Mouse (Mus musculus) ES-E14 (cell line): ENCODE measurements around the gene Ephx3. TPM values are rescaled to one million over a fixed set of nuclear protein-coding genes. Genes with fewer than 3 reads are reported as not detected.

ENCODE experiments used
- DNase-seq: peaks from one replicate; pipeline ENCODE4 v3.0.0-alpha.2; 2013; ENCODE audit warnings: low read depth, low spot score
- H3K27ac ChIP-seq: 2 replicates; pipeline ENCODE4 v1.5.1; 2012; ENCODE audit warnings: low read depth, mild to moderate bottlenecking, low read length, moderate library complexity, mixed read lengths; ENCODE audit not compliant: poor library complexity, insufficient read depth, severe bottlenecking
- H3K36me3 ChIP-seq: 2 replicates; pipeline ENCODE4 v1.6.1; 2012; ENCODE audit warnings: mild to moderate bottlenecking, low read length, moderate library complexity, mixed read lengths; ENCODE audit not compliant: control insufficient read depth, poor library complexity, insufficient read depth, severe bottlenecking
- H3K4me1 ChIP-seq, 2 experiments: fragments of 150-350 bp in 1 of 2; sonication (generic) in 1 of 2; 2 replicates each; pipeline ENCODE4 v1.6.1; 2012; ENCODE audit warnings: low read length in 2 of 2, mild to moderate bottlenecking in 1 of 2, mixed read lengths in 1 of 2; ENCODE audit not compliant: control insufficient read depth in 2 of 2, insufficient read depth in 2 of 2, poor library complexity in 1 of 2
- H3K4me3 ChIP-seq, 2 experiments: fragments of 150-350 bp in 1 of 2; sonication (generic) in 1 of 2; 2 replicates each; pipeline ENCODE4 v1.5.1; 2012; ENCODE audit warnings: low read length in 2 of 2, low read depth in 1 of 2, mild to moderate bottlenecking in 1 of 2, mixed read lengths in 1 of 2; ENCODE audit not compliant: insufficient read depth in 1 of 2, poor library complexity in 1 of 2, severe bottlenecking in 1 of 2
- H3K9ac ChIP-seq: 2 replicates; pipeline ENCODE4 v1.6.1; 2012; ENCODE audit warnings: low read depth, mild to moderate bottlenecking, low read length, mixed read lengths; ENCODE audit not compliant: poor library complexity, insufficient read depth, severe bottlenecking
- H3K9me3 ChIP-seq: fragments of 150-350 bp; sonication (generic); 2 replicates; pipeline ENCODE4 v1.6.1; 2012; ENCODE audit warnings: low read depth, mild to moderate bottlenecking, low read length; ENCODE audit not compliant: control insufficient read depth, insufficient read depth
- HCFC1 ChIP-seq: IDR thresholded peaks from 2 replicates; pipeline ENCODE4 v1.6.1; 2012; ENCODE audit warnings: low read length, inconsistent platforms, borderline replicate concordance; ENCODE audit not compliant: insufficient read depth
- MAFK ChIP-seq: IDR thresholded peaks from 2 replicates; pipeline ENCODE4 v1.6.1; 2014; ENCODE audit warnings: mild to moderate bottlenecking, low read depth, low read length, inconsistent platforms; ENCODE audit not compliant: insufficient read depth
- ZC3H11A ChIP-seq: IDR thresholded peaks from 2 replicates; pipeline ENCODE4 v1.6.1; 2012; ENCODE audit warnings: low read depth, mild to moderate bottlenecking, inconsistent platforms, low read length, borderline replicate concordance
- in situ Hi-C, 2 experiments: fragments of 600-800 bp; cut with MboI; formaldehyde crosslinking; loops; one replicate each; pipeline ENCODE4 v1.15.1; 2025; ENCODE audit warnings: low sequenced_read_pairs in 2 of 2, inconsistent platforms in 1 of 2; ENCODE audit not compliant: unreplicated experiment in 2 of 2
- total RNA-seq: library from RNA; depleted of rRNA; stranded (reverse); fragments of 300-350 nt; gene quantifications from 2 replicates; pipeline ENCODE4 v1.2.3, GENCODE M21; 2012; rRNA removed

The Ephx3 gene
- total RNA-seq, 1 experiment = 0.71 TPM

DNA sequence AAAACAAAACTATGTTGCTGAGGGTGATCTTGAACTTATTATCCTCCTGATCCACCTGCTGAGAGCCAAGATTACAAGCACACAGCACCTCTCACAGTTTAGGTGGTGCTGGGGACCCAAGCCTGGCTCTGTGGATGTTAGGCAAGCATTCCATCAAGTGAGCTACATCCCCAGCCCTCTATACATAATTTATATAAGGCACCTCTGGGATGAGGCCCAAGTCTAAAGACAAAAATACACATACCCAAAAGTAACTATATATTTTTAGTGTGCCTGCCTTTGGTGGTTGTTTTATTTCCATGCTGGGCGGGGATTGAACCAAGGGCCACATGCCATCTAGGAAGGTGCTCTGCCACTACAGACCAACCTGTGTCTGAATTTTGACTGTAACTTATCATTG is 47.1 kb downstream of the Ephx3 start:
- peaks cover 55% of the 10 kb centered on the region for H3K36me3 ChIP-seq
- H3K4me3 ChIP-seq = no peak overlapping the region
- TF ChIP-seq MAFK (no peak), ZC3H11A (no peak), HCFC1 (no peak)
- no peak for DNase-seq
- H3K4me1 ChIP-seq = peaks cover 0 to 3% of the 10 kb centered on the region in 2 experiments; a peak in 1 of 4 replicates
- in situ Hi-C loops = no loop called here
- no peak overlapping the region for H3K9ac ChIP-seq
- no peaks in the 10 kb centered on the region for H3K9me3 ChIP-seq
- no peak overlapping the region for H3K27ac ChIP-seq

Other genes with a start within 250 kb of the Ephx3 start
- gene Rrp1b, start 153.4 kb downstream of the Ephx3 start, total RNA-seq = 155 and 189 TPM in 2 replicates
- gene Hsf2bp, start 153.2 kb downstream of the Ephx3 start, total RNA-seq = 44.7 and 46.7 TPM in 2 replicates
- 37.4 and 73.6 TPM in 2 replicates for gene Notch3, start 22.7 kb downstream of the Ephx3 start, total RNA-seq
- 51.7 and 54.3 TPM in 2 replicates for gene Brd4, start 95.2 kb upstream of the Ephx3 start, total RNA-seq
- 156 and 210 TPM in 2 replicates for gene Akap8, start 131.7 kb upstream of the Ephx3 start, total RNA-seq
- gene Akap8l, start 161.1 kb upstream of the Ephx3 start, total RNA-seq = 63.6 and 126 TPM in 2 replicates
- 10.4 and 12.4 TPM in 2 replicates for gene Wiz, start 199.9 kb upstream of the Ephx3 start, total RNA-seq
- gene Rasal3, start 214.0 kb upstream of the Ephx3 start, total RNA-seq = 0.76 and 1.2 TPM in 2 replicates
- not detected in 2 replicates for gene Pglyrp2, start 234.6 kb upstream of the Ephx3 start, total RNA-seq